Mouse (Mus musculus) embryonic fibroblast, embryonic 13.5 days (primary cell): ENCODE measurements around the gene Abhd17c.

ENCODE experiments used
- CTCF ChIP-seq: IDR thresholded peaks from 2 replicates; pipeline ENCODE4 v1.5.1; 2011; ENCODE audit warnings: mild to moderate bottlenecking, control low read depth, low read length, moderate library complexity, borderline replicate concordance; ENCODE audit not compliant: insufficient read depth
- POLR2A ChIP-seq: IDR thresholded peaks from 2 replicates; pipeline ENCODE4 v1.6.1; 2011; ENCODE audit warnings: low read depth, mild to moderate bottlenecking, control low read depth, low read length, moderate library complexity

DNA sequence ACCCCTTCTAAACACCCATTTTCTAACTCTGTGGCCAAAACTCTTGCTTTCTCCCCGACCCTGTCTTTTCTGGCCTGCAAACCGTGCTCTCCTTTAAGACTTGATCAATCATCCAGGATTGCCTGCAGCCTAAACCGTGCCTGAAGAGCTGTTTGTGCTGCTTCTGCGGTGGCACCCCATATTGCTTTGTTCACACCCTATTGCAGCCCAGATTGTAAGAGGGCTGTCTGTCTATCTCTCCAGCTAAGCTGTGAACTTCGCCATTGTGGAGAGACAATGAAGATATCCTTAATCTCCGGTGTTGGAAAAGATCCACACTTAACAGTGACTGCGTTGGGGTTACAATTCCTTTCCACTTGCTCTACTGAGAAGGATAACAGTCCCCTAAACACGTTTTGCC lies 77.4 kb downstream of the Abhd17c start:
- no peak for TF ChIP-seq POLR2A
- no peak for TF ChIP-seq CTCF
